Mouse (Mus musculus) heart, embryonic 11.5 days (tissue): ENCODE measurements around the gene Lrig3. TPM values are rescaled to one million over a fixed set of nuclear protein-coding genes. Genes with fewer than 3 reads are reported as not detected.

ENCODE experiments used
- ATAC-seq: fragments of 200-750 bp; cut with Nextera tagmentation; replicated peaks from 2 replicates; pipeline ENCODE4 v1.8.0; 2017; ENCODE audit warnings: moderate library complexity; ENCODE audit not compliant: insufficient number of reproducible peaks, low FRiP score, low TSS enrichment
- H3K27ac ChIP-seq: fragments of 300-500 bp; sonication (generic); 2 replicates; pipeline ENCODE4 v1.5.1; 2014; ENCODE audit warnings: mild to moderate bottlenecking, low read depth, low read length
- H3K27me3 ChIP-seq: fragments of 300-500 bp; sonication (generic); 2 replicates; pipeline ENCODE4 v1.6.1; 2014; ENCODE audit warnings: mild to moderate bottlenecking, low read length, mixed read lengths; ENCODE audit not compliant: control insufficient read depth, insufficient read depth
- H3K36me3 ChIP-seq: fragments of 300-500 bp; sonication (generic); 2 replicates; pipeline ENCODE4 v1.6.1; 2014; ENCODE audit warnings: mild to moderate bottlenecking, low read length, moderate library complexity, mixed read lengths; ENCODE audit not compliant: control insufficient read depth, insufficient read depth
- H3K4me1 ChIP-seq: fragments of 300-500 bp; sonication (generic); 2 replicates; pipeline ENCODE4 v1.6.1; 2014; ENCODE audit warnings: low read length; ENCODE audit not compliant: control insufficient read depth, insufficient read depth
- H3K4me2 ChIP-seq: fragments of 300-500 bp; sonication (generic); 2 replicates; pipeline ENCODE4 v1.6.1; 2014; ENCODE audit warnings: mild to moderate bottlenecking, moderate library complexity
- H3K4me3 ChIP-seq: fragments of 300-500 bp; sonication (generic); 2 replicates; pipeline ENCODE4 v1.5.1; 2014; ENCODE audit warnings: low read depth, low read length
- H3K9ac ChIP-seq: fragments of 300-500 bp; sonication (generic); 2 replicates; pipeline ENCODE4 v1.6.1; 2014; ENCODE audit warnings: mild to moderate bottlenecking, low read depth, low read length, moderate library complexity
- H3K9me3 ChIP-seq: fragments of 300-500 bp; sonication (generic); replicated peaks from 2 replicates; pipeline ENCODE4 v1.6.1; 2016; ENCODE audit warnings: low read length; ENCODE audit not compliant: control insufficient read depth
- WGBS: fragments of 180-500 bp; shearing (Covaris S2); extraction: QIAGEN DNeasy Blood & Tissue Kit; methylation state at CpG from one replicate; pipeline ENCODE4 v1.1.7; 2014; ENCODE audit not compliant: insufficient replicate concordance; 5-methylcytosine and 5-hydroxymethylcytosine counted together
- polyA plus RNA-seq: library from polyadenylated mRNA; unstranded; fragments of >200 nt; fragmentation: Nextera tagmentation; extraction: Ambion mirVana; gene quantifications from 2 replicates; pipeline ENCODE4 v1.2.1, GENCODE M21; 2014

Lrig3 gene
- polyA plus RNA-seq, 1 experiment from 2014 or later: 2.6 TPM

GRCm38 (mm10) chr10:125988037-125988436, 22.1 kb downstream of the Lrig3 start:
- H3K36me3 ChIP-seq: no peaks in the 10 kb centered on the region
- ATAC-seq: no peak
- H3K27me3 ChIP-seq: no peaks in the 10 kb centered on the region
- no peak overlapping the region for H3K4me2 ChIP-seq
- no peak overlapping the region for H3K4me3 ChIP-seq
- no peak overlapping the region for H3K27ac ChIP-seq
- no peak overlapping the region for H3K9ac ChIP-seq
- no peaks in the 10 kb centered on the region for H3K9me3 ChIP-seq
- H3K4me1 ChIP-seq: no peaks in the 10 kb centered on the region
- whole genome bisulfite sequencing: 77% methylated on average over 11 of the region's 11 CpGs

- 74% methylated on average over 7 of the region's 7 CpGs for WGBS
- H3K4me2 ChIP-seq: no peak overlapping the region
Measured at GRCm38 (mm10) chr10:125989890-125990289, 23.9 kb downstream of the Lrig3 start.

GRCm38 (mm10) chr10:125990394-125990793, 24.4 kb downstream of the Lrig3 start:
- H3K4me2 ChIP-seq: no peak overlapping the region
- ATAC-seq: no peak
- 65% methylated on average over 5 of the region's 5 CpGs for WGBS
- no peak overlapping the region for H3K27ac ChIP-seq
- H3K9ac ChIP-seq: no peak overlapping the region
- H3K36me3 ChIP-seq: no peaks in the 10 kb centered on the region
- no peak overlapping the region for H3K4me3 ChIP-seq
- H3K27me3 ChIP-seq: no peaks in the 10 kb centered on the region
- no peaks in the 10 kb centered on the region for H3K9me3 ChIP-seq
- H3K4me1 ChIP-seq: no peaks in the 10 kb centered on the region

More at GRCm38 (mm10) chr10:125989890-125990289, 23.9 kb downstream of the Lrig3 start:
- no peaks in the 10 kb centered on the region for H3K4me1 ChIP-seq
- H3K27me3 ChIP-seq: no peaks in the 10 kb centered on the region
- no peaks in the 10 kb centered on the region for H3K9me3 ChIP-seq
- no peak overlapping the region for H3K27ac ChIP-seq
- ATAC-seq: no peak
- H3K4me3 ChIP-seq: no peak overlapping the region
- no peak overlapping the region for H3K9ac ChIP-seq
- H3K36me3 ChIP-seq: no peaks in the 10 kb centered on the region

GRCm38 (mm10) chr10:125991819-125992218, 25.9 kb downstream of the Lrig3 start:
- Histone ChIP-seq H3K4me1 (no peaks in the 10 kb centered on the region), H3K27me3 (no peaks in the 10 kb centered on the region), H3K9ac (no peak overlapping the region), H3K4me2 (no peak overlapping the region), H3K36me3 (no peaks in the 10 kb centered on the region), H3K4me3 (no peak overlapping the region), H3K27ac (no peak overlapping the region), H3K9me3 (no peaks in the 10 kb centered on the region)
- WGBS: 86% methylated on average over 7 of the region's 7 CpGs
- ATAC-seq: no peak

- no peak; the same call in 1 of the 2 replicates for ATAC-seq
- H3K9ac ChIP-seq: no peak overlapping the region
- no peak overlapping the region for H3K4me3 ChIP-seq
- no peaks in the 10 kb centered on the region for H3K9me3 ChIP-seq
- no peaks in the 10 kb centered on the region for H3K4me1 ChIP-seq
- no peak overlapping the region for H3K27ac ChIP-seq
- no peaks in the 10 kb centered on the region for H3K36me3 ChIP-seq
- 65% methylated on average over 1 of the region's 1 CpGs for WGBS
- no peaks in the 10 kb centered on the region for H3K27me3 ChIP-seq
- no peak overlapping the region for H3K4me2 ChIP-seq
Measured at GRCm38 (mm10) chr10:125994855-125995254, 28.9 kb downstream of the Lrig3 start.

- Histone ChIP-seq H3K36me3 (no peaks in the 10 kb centered on the region), H3K4me3 (no peak overlapping the region), H3K4me2 (no peak overlapping the region), H3K9me3 (no peaks in the 10 kb centered on the region), H3K4me1 (no peaks in the 10 kb centered on the region), H3K27me3 (no peaks in the 10 kb centered on the region), H3K27ac (no peak overlapping the region), H3K9ac (no peak overlapping the region)
- 78% methylated on average over 6 of the region's 6 CpGs for WGBS
- ATAC-seq: no peak
Measured at GRCm38 (mm10) chr10:125995701-125996100, 29.7 kb downstream of the Lrig3 start.

GRCm38 (mm10) chr10:125996989-125997388, 31.0 kb downstream of the Lrig3 start:
- ATAC-seq: no peak
- H3K36me3 ChIP-seq: no peaks in the 10 kb centered on the region
- H3K27me3 ChIP-seq: no peaks in the 10 kb centered on the region
- H3K9ac ChIP-seq: no peak overlapping the region
- no peaks in the 10 kb centered on the region for H3K9me3 ChIP-seq
- no peak overlapping the region for H3K27ac ChIP-seq
- H3K4me2 ChIP-seq: no peak overlapping the region
- no peaks in the 10 kb centered on the region for H3K4me1 ChIP-seq
- WGBS: 76% methylated on average over 9 of the region's 9 CpGs
- H3K4me3 ChIP-seq: no peak overlapping the region

GRCm38 (mm10) chr10:125999561-125999960, 33.6 kb downstream of the Lrig3 start:
- H3K4me3 ChIP-seq: no peak overlapping the region
- H3K4me1 ChIP-seq: no peaks in the 10 kb centered on the region
- H3K36me3 ChIP-seq: no peaks in the 10 kb centered on the region
- no peaks in the 10 kb centered on the region for H3K9me3 ChIP-seq
- H3K4me2 ChIP-seq: no peak overlapping the region
- no peaks in the 10 kb centered on the region for H3K27me3 ChIP-seq
- no peak for ATAC-seq
- no peak overlapping the region for H3K9ac ChIP-seq
- H3K27ac ChIP-seq: no peak overlapping the region
- 83% methylated on average over 6 of the region's 6 CpGs for WGBS

GRCm38 (mm10) chr10:126000861-126001390, 35.0 kb downstream of the Lrig3 start:
- H3K36me3 ChIP-seq: no peaks in the 10 kb centered on the region
- H3K4me2 ChIP-seq: no peak overlapping the region
- 92% methylated on average over 8 of the region's 8 CpGs for whole genome bisulfite sequencing
- no peak overlapping the region for H3K4me3 ChIP-seq
- no peaks in the 10 kb centered on the region for H3K27me3 ChIP-seq
- ATAC-seq: no peak
- no peak overlapping the region for H3K27ac ChIP-seq
- H3K4me1 ChIP-seq: no peaks in the 10 kb centered on the region
- H3K9ac ChIP-seq: no peak overlapping the region
- no peaks in the 10 kb centered on the region for H3K9me3 ChIP-seq
